Mouse (Mus musculus) hindbrain, embryonic 15.5 days (tissue): Measurements from ENCODE around the gene Ermap. TPM values are rescaled to one million over a fixed set of nuclear protein-coding genes. Genes with fewer than 3 reads are reported as not detected.

Experiments used
- ATAC-seq: fragments of 200-750 bp; cut with Nextera tagmentation; 2 replicates; pipeline ENCODE4 v1.8.0; 2017; ENCODE audit warnings: low read depth, moderate number of reproducible peaks, moderate TSS enrichment; ENCODE audit not compliant: low FRiP score
- H3K27ac ChIP-seq: fragments of 300-500 bp; sonication (generic); replicated peaks from 2 replicates; pipeline ENCODE4 v1.5.1; 2015; ENCODE audit warnings: mild to moderate bottlenecking, inconsistent platforms
- H3K27me3 ChIP-seq: fragments of 300-500 bp; sonication (generic); 2 replicates; pipeline ENCODE4 v1.6.1; 2015; ENCODE audit warnings: control low read depth, inconsistent platforms
- H3K36me3 ChIP-seq: fragments of 300-500 bp; sonication (generic); 2 replicates; pipeline ENCODE4 v1.6.1; 2015; ENCODE audit warnings: control low read depth, inconsistent platforms
- H3K4me1 ChIP-seq: fragments of 300-500 bp; sonication (generic); replicated peaks from 2 replicates; pipeline ENCODE4 v1.6.1; 2015; ENCODE audit warnings: control low read depth, inconsistent platforms
- H3K4me2 ChIP-seq: fragments of 300-500 bp; sonication (generic); 2 replicates; pipeline ENCODE4 v1.6.1; 2015; ENCODE audit warnings: moderate library complexity, mild to moderate bottlenecking, inconsistent platforms
- H3K4me3 ChIP-seq: fragments of 300-500 bp; sonication (generic); 2 replicates; pipeline ENCODE4 v1.5.1; 2015; ENCODE audit warnings: mild to moderate bottlenecking, inconsistent platforms
- H3K9ac ChIP-seq: fragments of 300-500 bp; sonication (generic); 2 replicates; pipeline ENCODE4 v1.6.1; 2015; ENCODE audit warnings: inconsistent platforms
- H3K9me3 ChIP-seq: fragments of 300-500 bp; sonication (generic); 2 replicates; pipeline ENCODE4 v1.6.1; 2016; ENCODE audit warnings: control low read depth, inconsistent platforms
- WGBS: fragments of 180-500 bp; shearing (Covaris S2); methylation state at CpG from one replicate; pipeline ENCODE4 v1.1.7; 2015; 5-methylcytosine and 5-hydroxymethylcytosine counted together
- polyA plus RNA-seq: library from polyadenylated mRNA; unstranded; fragments of >200 nt; fragmentation: Nextera tagmentation; extraction: Ambion mirVana; gene quantifications from 2 replicates; pipeline ENCODE4 v1.2.1, GENCODE M21; 2015

Ermap gene
- polyA plus RNA-seq, 1 experiment from 2014 or later: 0.91 TPM

DNA sequence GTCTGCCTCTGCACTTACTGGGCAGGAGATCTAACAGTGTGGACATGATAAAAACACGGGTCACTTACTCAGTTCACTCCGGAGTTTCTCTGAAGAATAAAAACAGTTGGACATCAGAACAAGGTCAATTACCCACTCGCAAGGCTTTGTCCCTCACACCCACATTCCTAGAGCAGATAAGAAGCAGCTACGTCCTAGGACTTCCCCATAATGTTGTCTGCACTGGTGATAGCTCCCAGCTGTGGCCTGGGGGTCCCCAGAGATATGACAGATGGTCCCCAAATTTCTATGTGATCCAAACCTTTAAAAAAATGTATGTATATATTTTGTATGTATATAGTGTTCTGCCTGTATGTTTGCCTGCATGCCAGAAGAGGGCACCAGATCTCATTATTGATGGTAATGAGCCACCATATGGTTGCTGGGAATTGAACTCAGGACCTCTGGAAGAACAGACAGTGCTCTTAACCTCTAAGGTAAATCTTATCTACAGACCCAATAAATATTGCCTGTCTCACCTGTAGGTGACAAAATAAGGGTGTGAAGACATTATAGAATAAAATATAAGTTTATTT lies 9.6 kb downstream of the Ermap start:
- 50% methylated on average over 4 of the region's 4 CpGs for WGBS
- Histone ChIP-seq H3K4me2 (no peak overlapping the region), H3K27ac (no peak overlapping the region), H3K27me3 (no peaks in the 10 kb centered on the region), H3K9ac (no peak overlapping the region), H3K4me1 (no peaks in the 10 kb centered on the region), H3K36me3 (no peaks in the 10 kb centered on the region), H3K9me3 (no peaks in the 10 kb centered on the region), H3K4me3 (no peak overlapping the region)
- ATAC-seq: no peak

DNA sequence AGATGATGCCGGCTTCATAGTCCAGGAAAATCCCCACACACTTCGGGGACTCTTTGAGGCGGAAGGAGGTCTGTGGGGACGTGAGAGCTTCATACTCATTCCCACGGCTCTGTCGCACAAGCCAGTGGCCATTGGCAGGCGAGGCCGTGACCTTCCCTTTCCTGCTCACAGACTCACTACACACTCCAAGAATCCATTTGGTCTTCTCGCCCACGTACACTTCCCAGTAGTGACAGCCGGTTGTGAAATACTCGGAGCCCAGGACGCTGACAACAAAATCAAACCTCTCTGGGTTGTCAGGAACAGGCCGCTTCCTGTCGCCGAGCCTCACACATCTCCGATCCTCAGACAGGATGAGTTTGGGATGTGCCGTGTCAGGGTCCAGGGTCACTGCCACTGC lies 11.5 kb downstream of the Ermap start:
- Histone ChIP-seq H3K4me3 (no peak overlapping the region), H3K4me2 (no peak overlapping the region), H3K27ac (no peak overlapping the region), H3K27me3 (no peaks in the 10 kb centered on the region), H3K9me3 (no peaks in the 10 kb centered on the region), H3K4me1 (peaks cover under 1% of the 10 kb centered on the region; the same call in 1 of the 2 replicates), H3K36me3 (no peaks in the 10 kb centered on the region), H3K9ac (no peak overlapping the region)
- 76% methylated on average over 18 of the region's 18 CpGs for WGBS
- no peak for ATAC-seq

DNA sequence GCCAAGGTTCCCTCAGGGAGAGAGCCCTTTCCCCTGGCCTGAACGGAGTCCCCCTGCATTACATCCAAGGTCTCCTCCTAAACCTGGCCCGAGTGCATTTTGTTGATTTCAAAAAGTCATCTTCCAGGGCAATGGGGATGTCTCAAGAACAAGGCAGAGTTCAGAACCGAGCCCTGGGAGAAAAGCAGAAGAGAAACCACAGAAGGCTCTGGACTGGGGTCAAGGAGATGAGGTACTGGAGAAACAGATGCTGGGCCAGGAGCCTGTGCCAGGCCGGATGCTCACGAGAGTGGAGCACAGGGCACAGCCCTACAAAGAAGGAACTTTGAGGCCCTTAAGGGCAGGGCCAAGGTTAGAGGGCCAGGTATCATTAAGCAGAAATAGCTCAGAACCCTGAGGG lies 12.1 kb downstream of the Ermap start:
- no peak overlapping the region for H3K4me3 ChIP-seq
- H3K9me3 ChIP-seq: no peaks in the 10 kb centered on the region
- H3K9ac ChIP-seq: no peak overlapping the region
- WGBS: 76% methylated on average over 5 of the region's 5 CpGs
- no peaks in the 10 kb centered on the region for H3K27me3 ChIP-seq
- no peak for ATAC-seq
- peaks cover 7% of the 10 kb centered on the region for H3K4me1 ChIP-seq
- H3K4me2 ChIP-seq: no peak overlapping the region
- H3K36me3 ChIP-seq: no peaks in the 10 kb centered on the region
- no peak overlapping the region for H3K27ac ChIP-seq

DNA sequence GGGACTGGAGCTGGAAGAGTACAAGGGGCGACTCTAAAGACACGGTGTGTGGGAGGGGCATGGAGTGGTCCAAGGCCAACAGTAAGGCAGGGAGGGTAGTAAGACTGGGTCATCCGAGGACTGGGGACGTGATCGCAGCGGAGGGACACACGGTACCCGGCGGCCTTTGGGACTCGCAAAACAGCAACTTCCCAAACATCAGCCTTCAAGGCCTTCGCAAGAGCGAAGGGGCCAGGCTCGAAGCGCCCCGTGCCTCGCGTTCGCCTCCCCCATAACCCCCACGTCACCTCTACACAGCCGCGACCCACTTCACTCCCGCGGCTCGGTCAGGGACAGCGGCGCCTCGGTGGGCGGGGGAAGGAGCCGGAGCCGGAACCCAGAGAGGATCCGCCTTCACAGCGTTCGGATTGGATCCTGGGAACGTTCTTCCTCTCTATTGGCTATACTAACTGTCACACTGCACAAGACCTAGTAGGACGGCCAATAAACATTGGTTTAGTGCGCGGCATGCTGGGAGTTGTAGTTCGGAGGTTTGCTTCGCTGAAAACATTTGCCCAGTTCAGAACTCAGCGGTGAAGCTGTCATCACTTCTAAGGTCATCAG lies 15.9 kb downstream of the Ermap start, which contains the start of gene Zfp691:
Gene Zfp691, minus strand, starts transcription at position 345 of the 603 bp plus-strand sequence.
- H3K4me2 ChIP-seq: peak within 1 kb of the TSS; percentile 64
- H3K4me3 ChIP-seq: peak within 1 kb of the TSS; percentile 78
- H3K9ac ChIP-seq: peak within 1 kb of the TSS; percentile 81
- under 1% methylated on average over 40 of the region's 40 CpGs for WGBS
- no peaks in the 10 kb centered on the region for H3K27me3 ChIP-seq
- no peaks in the 10 kb centered on the region for H3K9me3 ChIP-seq
- H3K4me1 ChIP-seq: peaks cover 10% of the 10 kb centered on the region
- H3K36me3 ChIP-seq: peaks cover 9% of the 10 kb centered on the region; the same call in 1 of the 2 replicates
- peak within 1 kb of the TSS; percentile 69 for H3K27ac ChIP-seq
- peak; percentile 100 for ATAC-seq

DNA sequence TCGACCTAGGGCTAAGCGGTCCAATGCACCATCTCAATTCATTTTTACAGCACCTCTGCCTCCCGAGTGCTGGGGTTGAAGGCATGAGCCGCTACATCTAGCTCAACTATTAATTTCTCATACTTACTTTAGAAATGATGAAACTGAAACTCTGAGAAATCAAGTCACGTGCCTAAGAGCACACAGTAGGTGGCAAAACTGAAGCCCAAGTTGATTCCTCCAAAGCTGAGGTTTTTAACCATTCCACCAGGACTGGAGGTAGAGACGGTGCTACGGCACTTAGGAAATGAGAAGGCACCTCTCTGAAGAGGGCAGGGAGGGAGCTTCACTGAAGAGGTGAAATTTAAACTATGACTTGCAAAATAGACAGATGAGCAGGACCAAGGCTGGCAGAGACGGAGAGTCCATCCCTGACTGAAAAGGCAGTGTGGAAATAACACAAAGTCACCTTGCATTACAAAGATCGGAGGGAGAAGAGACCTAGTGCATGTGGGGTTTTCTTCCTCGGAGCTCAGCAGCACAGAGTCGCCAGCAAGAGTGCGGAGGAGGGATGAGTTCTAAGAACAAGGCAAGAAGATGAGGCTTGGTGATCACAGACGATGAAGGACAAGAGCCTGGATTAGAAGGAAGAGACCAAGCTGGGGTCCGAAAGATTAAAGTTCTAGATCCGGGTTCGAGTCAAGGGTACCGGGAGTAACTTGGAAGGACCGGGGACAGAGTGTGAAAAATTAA lies 16.7 kb downstream of the Ermap start:
- H3K4me2 ChIP-seq: peak overlapping the region; percentile 64
- H3K4me1 ChIP-seq: peaks cover 10% of the 10 kb centered on the region
- peak overlapping the region; percentile 69; the same call in 1 of the 2 replicates for H3K27ac ChIP-seq
- peak overlapping the region; percentile 78 for H3K4me3 ChIP-seq
- no peaks in the 10 kb centered on the region for H3K27me3 ChIP-seq
- no peaks in the 10 kb centered on the region for H3K9me3 ChIP-seq
- H3K9ac ChIP-seq: peak overlapping the region; percentile 81
- 37% methylated on average over 18 of the region's 18 CpGs for WGBS
- peaks cover 9% of the 10 kb centered on the region; the same call in 1 of the 2 replicates for H3K36me3 ChIP-seq
- ATAC-seq: no peak

DNA sequence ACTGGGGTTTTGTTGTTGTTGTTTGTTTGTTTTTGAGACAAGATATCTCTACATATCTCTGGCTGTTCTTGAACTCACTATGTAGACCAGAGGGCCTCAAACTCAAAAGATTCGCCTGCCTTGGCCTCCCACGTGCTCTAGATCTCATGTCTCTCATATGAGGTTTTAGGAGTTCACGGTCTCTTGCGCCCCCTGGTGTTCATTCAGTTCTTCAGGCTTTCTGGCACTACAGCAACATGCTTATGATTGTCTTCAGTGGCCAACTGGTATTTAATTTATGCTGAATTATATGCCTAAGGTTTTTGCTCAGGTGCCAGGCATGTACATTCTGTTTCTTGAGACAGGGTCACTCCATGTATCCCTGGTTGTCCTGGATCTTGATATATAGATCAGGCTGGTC lies 22.1 kb downstream of the Ermap start:
- H3K27me3 ChIP-seq: no peaks in the 10 kb centered on the region
- peaks cover 9% of the 10 kb centered on the region; the same call in 1 of the 2 replicates for H3K36me3 ChIP-seq
- H3K9ac ChIP-seq: no peak overlapping the region
- H3K4me1 ChIP-seq: peaks cover 3% of the 10 kb centered on the region
- no peaks in the 10 kb centered on the region for H3K9me3 ChIP-seq
- H3K27ac ChIP-seq: no peak overlapping the region
- WGBS: 5% methylated on average over 4 of the region's 4 CpGs
- H3K4me3 ChIP-seq: no peak overlapping the region
- ATAC-seq: no peak
- no peak overlapping the region for H3K4me2 ChIP-seq

DNA sequence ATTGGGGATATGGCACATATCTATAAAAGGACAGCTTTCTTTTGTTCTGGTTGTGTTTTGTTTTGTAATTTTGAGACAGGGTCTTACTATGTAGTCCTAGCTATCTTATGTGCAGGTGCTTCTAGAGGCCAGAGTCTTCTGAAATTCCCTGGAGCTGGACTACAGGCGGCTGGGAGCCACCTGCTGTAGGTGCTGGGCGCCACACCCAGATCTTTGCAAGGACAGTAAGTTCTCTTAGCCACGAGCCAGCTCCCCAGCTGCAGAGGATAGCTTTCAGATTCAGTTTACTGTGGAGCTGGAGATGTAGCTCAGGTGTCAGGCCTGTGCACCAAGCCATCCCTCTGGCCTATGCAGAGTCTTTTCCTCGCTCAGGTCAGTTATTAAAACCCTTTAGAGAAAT lies 22.7 kb downstream of the Ermap start:
- H3K9me3 ChIP-seq: no peaks in the 10 kb centered on the region
- no peak overlapping the region for H3K27ac ChIP-seq
- H3K27me3 ChIP-seq: no peaks in the 10 kb centered on the region
- H3K4me3 ChIP-seq: no peak overlapping the region
- H3K9ac ChIP-seq: no peak overlapping the region
- no peak overlapping the region for H3K4me2 ChIP-seq
- 80% methylated on average over 4 of the region's 4 CpGs for WGBS
- H3K4me1 ChIP-seq: no peaks in the 10 kb centered on the region
- no peak for ATAC-seq
- peaks cover 9% of the 10 kb centered on the region; the same call in 1 of the 2 replicates for H3K36me3 ChIP-seq

DNA sequence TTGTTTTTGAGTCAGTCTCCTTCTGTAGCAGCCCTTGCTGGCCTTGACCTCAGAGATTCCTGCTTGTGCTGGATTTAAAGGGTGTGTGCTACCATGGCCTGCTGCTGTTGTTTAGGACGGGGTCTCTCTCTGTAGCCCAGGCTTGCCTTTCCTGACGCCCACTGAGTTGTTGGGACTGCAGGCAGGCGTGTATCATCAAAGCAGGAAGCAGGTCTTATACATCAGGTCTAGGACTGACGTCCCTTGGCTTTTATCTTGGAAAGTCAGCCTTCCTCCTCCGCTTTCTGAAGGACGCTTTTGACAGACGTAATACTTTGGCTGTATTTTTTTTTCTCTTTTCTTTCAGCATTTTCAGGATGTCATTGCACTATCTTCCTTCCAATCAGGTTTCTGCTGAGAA lies 23.9 kb downstream of the Ermap start:
- no peaks in the 10 kb centered on the region for H3K9me3 ChIP-seq
- H3K4me1 ChIP-seq: no peaks in the 10 kb centered on the region
- peaks cover 9% of the 10 kb centered on the region; the same call in 1 of the 2 replicates for H3K36me3 ChIP-seq
- H3K27me3 ChIP-seq: no peaks in the 10 kb centered on the region
- 85% methylated on average over 7 of the region's 7 CpGs for WGBS
- H3K4me3 ChIP-seq: no peak overlapping the region
- no peak overlapping the region for H3K4me2 ChIP-seq
- H3K27ac ChIP-seq: no peak overlapping the region
- no peak for ATAC-seq
- H3K9ac ChIP-seq: no peak overlapping the region

DNA sequence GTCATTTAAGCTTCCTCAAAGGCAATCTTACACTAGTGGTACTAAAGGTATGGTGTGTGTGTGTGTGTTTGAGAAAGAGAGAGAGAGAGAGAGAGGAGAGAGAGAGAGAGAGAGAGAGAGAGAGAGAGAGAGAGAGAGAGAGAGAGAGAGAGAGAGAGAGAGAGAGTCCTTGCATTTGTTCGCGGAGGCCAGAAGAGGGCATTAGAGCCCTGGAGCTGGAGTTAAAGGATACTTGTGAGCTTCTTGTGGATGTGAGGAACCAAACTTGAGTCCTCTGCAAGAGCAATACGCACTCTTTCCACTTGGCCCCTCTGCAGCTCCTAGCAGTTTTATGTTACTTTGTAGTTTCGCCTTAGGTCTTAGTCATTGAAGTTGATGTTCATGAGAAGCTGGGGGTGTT lies 26.8 kb downstream of the Ermap start:
- no peak for ATAC-seq

DNA sequence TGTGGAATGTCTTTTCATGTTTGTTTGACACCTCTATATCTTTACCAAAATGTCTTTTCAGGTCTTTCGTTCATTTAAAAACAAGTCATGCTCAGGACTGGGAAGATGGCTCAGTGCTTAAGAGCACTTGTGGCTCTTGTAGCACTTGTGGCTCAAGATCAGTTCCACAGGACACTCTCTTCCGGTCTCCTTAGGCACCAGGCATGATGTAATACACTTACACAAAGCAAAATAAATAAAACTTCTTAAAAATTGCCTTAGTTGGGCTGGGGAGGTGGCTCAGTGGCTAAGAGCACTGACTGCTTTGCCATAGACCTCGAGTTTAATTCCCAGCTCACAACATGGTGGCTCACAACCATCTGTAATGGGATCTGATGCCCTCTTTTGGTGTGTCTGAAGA lies 28.5 kb downstream of the Ermap start:
- H3K4me1 ChIP-seq: no peaks in the 10 kb centered on the region
- H3K4me3 ChIP-seq: no peak overlapping the region
- H3K36me3 ChIP-seq: no peaks in the 10 kb centered on the region
- 81% methylated on average over 3 of the region's 3 CpGs for WGBS
- no peak overlapping the region for H3K4me2 ChIP-seq
- no peaks in the 10 kb centered on the region for H3K27me3 ChIP-seq
- no peak overlapping the region for H3K9ac ChIP-seq
- H3K27ac ChIP-seq: no peak overlapping the region
- no peak for ATAC-seq
- no peaks in the 10 kb centered on the region for H3K9me3 ChIP-seq

More for the DNA sequence above, 26.8 kb downstream of the Ermap start:
- no peaks in the 10 kb centered on the region for H3K4me1 ChIP-seq
- H3K36me3 ChIP-seq: no peaks in the 10 kb centered on the region
- no peaks in the 10 kb centered on the region for H3K9me3 ChIP-seq
- no peak overlapping the region for H3K4me3 ChIP-seq
- no peak overlapping the region for H3K9ac ChIP-seq
- WGBS: 77% methylated on average over 4 of the region's 4 CpGs
- no peaks in the 10 kb centered on the region for H3K27me3 ChIP-seq
- H3K4me2 ChIP-seq: no peak overlapping the region
- H3K27ac ChIP-seq: no peak overlapping the region

DNA sequence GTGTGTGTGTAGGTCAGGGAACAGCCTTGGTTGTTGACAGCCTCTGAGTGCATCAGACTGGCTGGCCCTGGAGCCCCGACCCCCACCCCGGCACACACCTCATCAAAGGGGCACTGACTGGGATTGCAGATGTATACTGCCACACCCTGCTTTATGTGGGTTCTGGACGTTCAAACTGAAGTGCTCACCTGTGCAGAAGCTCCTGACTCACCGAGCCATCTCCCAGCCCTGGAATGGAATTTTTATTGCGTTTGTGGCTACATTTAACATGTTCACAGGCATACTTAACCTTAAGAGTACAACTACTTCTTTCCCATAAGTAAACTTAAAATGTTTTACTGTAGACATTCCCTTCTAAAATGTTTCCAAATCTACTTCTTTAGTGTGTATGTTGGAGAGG lies 31.9 kb downstream of the Ermap start:
- H3K27ac ChIP-seq: no peak overlapping the region
- ATAC-seq: no peak
- H3K4me3 ChIP-seq: no peak overlapping the region
- no peaks in the 10 kb centered on the region for H3K4me1 ChIP-seq
- no peak overlapping the region for H3K4me2 ChIP-seq
- 82% methylated on average over 5 of the region's 5 CpGs for WGBS
- no peak overlapping the region for H3K9ac ChIP-seq
- H3K27me3 ChIP-seq: no peaks in the 10 kb centered on the region
- H3K9me3 ChIP-seq: no peaks in the 10 kb centered on the region
- no peaks in the 10 kb centered on the region for H3K36me3 ChIP-seq

DNA sequence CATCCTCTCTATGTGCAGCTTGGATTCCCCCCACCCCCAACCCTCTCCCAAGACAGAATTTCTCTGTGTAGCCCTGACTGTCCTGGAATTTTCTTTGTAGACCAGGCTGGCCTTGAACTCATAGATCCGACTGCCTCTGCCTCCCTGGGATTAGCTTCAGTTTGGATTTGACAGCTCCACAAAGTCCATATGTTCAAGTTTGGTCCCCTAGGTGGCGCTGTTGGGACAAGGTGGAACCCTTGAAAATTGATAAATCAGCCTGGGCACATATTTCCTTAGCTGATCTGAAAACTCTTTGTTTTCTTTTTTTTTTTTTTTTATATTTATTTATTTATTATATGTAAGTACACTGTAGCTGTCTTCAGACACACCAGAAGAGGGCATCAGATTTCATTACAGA lies 32.6 kb downstream of the Ermap start:
- Histone ChIP-seq H3K9ac (no peak overlapping the region), H3K9me3 (no peaks in the 10 kb centered on the region), H3K4me1 (no peaks in the 10 kb centered on the region), H3K27me3 (no peaks in the 10 kb centered on the region), H3K36me3 (no peaks in the 10 kb centered on the region), H3K4me2 (no peak overlapping the region), H3K27ac (no peak overlapping the region), H3K4me3 (no peak overlapping the region)
- ATAC-seq: no peak
- 26% methylated on average over 2 of the region's 2 CpGs for WGBS
